Mouse (Mus musculus) spleen, adult 2 months (tissue): Measurements from ENCODE around the gene Mid1. TPM values are rescaled to one million over a fixed set of nuclear protein-coding genes. Genes with fewer than 3 reads are reported as not detected.
"Not testable (repeated sequence)": the region's sequence is repeated elsewhere in the genome, so short reads cannot be mapped to it uniquely, and the experiment has no call there.

ENCODE experiments used
- DNase-seq, 2 experiments: peaks; one replicate each; pipeline versions ENCODE4 v3.0.0 to v3.0.0-alpha.2; 2012 to 2021; ENCODE audit warnings: low spot score in 2 of 2, low read depth in 1 of 2
- H3K27ac ChIP-seq: fragments of 200-500 bp; 2 replicates; pipeline ENCODE4 v1.5.1; 2012; ENCODE audit warnings: low read length, inconsistent platforms; ENCODE audit not compliant: insufficient read depth
- H3K27me3 ChIP-seq: fragments of 200-500 bp; 2 replicates; pipeline ENCODE4 v1.6.1; 2012; ENCODE audit warnings: mild to moderate bottlenecking, moderate library complexity, low read length, inconsistent platforms; ENCODE audit not compliant: control insufficient read depth, insufficient read depth
- H3K36me3 ChIP-seq: fragments of 200-500 bp; 2 replicates; pipeline ENCODE4 v1.6.1; 2012; ENCODE audit warnings: mild to moderate bottlenecking, low read length, inconsistent platforms; ENCODE audit not compliant: control insufficient read depth, insufficient read depth
- H3K4me1 ChIP-seq: fragments of 200-500 bp; 2 replicates; pipeline ENCODE4 v1.6.1; 2011; ENCODE audit warnings: inconsistent platforms; ENCODE audit not compliant: control insufficient read depth, insufficient read depth, insufficient read length
- H3K4me3 ChIP-seq: fragments of 200-500 bp; 2 replicates; pipeline ENCODE4 v1.5.1; 2011; ENCODE audit warnings: mild to moderate bottlenecking, inconsistent platforms; ENCODE audit not compliant: insufficient read depth, insufficient read length; ENCODE audit errors: extremely low read depth
- WGBS: fragments of 180-500 bp; shearing (Covaris S2); methylation state at CpG from one replicate; pipeline ENCODE4 v1.1.7; 2018; 5-methylcytosine and 5-hydroxymethylcytosine counted together
- polyA plus RNA-seq: library from polyadenylated mRNA; depleted of rRNA; stranded (reverse); fragments of >200 nt; gene quantifications from 2 replicates; pipeline ENCODE4 v1.2.3, GENCODE M21; 2012

Gene Mid1
- polyA plus RNA-seq, 1 experiment, result 4.1 TPM

- DNase-seq, result peak in 1 of 2 experiments; percentile 21
Measured at GRCm38 (mm10) chrX:169972131-169972530, 287.1 kb downstream of the Mid1 start.

GRCm38 (mm10) chrX:169972791-169973494 is 287.9 kb downstream of the Mid1 start:
- DNase-seq, result peak; percentile 59 to 92
- WGBS, result 62% methylated on average over 6 of the region's 6 CpGs
- H3K4me1 ChIP-seq, H3K36me3 ChIP-seq, H3K4me3 ChIP-seq, H3K27me3 ChIP-seq, H3K27ac ChIP-seq: not testable (repeated sequence)

More at GRCm38 (mm10) chrX:169972131-169972530, 287.1 kb downstream of the Mid1 start:
- H3K27ac ChIP-seq, H3K27me3 ChIP-seq, H3K36me3 ChIP-seq, H3K4me3 ChIP-seq, H3K4me1 ChIP-seq: not testable (repeated sequence)
- WGBS, result 88% methylated on average over 2 of the region's 2 CpGs

GRCm38 (mm10) chrX:169973806-169974205 is 288.8 kb downstream of the Mid1 start:
- not testable (repeated sequence) for H3K36me3 ChIP-seq, H3K4me3 ChIP-seq, H3K27ac ChIP-seq, H3K27me3 ChIP-seq, H3K4me1 ChIP-seq
- 65% methylated on average over 3 of the region's 3 CpGs for WGBS
- peak; percentile 3 to 25 for DNase-seq

- H3K36me3 ChIP-seq, H3K27me3 ChIP-seq, H3K27ac ChIP-seq, H3K4me1 ChIP-seq, H3K4me3 ChIP-seq: not testable (repeated sequence)
- 70% methylated on average over 4 of the region's 4 CpGs for WGBS
- DNase-seq, result peak; percentile 4 to 12
Measured at GRCm38 (mm10) chrX:169974456-169974855, 289.5 kb downstream of the Mid1 start.

- H3K27ac ChIP-seq, H3K27me3 ChIP-seq, H3K4me1 ChIP-seq, H3K36me3 ChIP-seq, H3K4me3 ChIP-seq: not testable (repeated sequence)
- peak in 1 of 2 experiments; percentile 21 for DNase-seq
- 83% methylated on average over 6 of the region's 6 CpGs for WGBS
Measured at GRCm38 (mm10) chrX:169974974-169975373, 290.0 kb downstream of the Mid1 start.

GRCm38 (mm10) chrX:169975681-169976131 is 290.7 kb downstream of the Mid1 start:
- H3K4me1 ChIP-seq, H3K27me3 ChIP-seq, H3K36me3 ChIP-seq, H3K4me3 ChIP-seq, H3K27ac ChIP-seq: not testable (repeated sequence)
- peak; percentile 4 to 57 for DNase-seq
- WGBS, result 55% methylated on average over 3 of the region's 3 CpGs

GRCm38 (mm10) chrX:169976340-169976739 is 291.3 kb downstream of the Mid1 start:
- H3K27me3 ChIP-seq, H3K4me1 ChIP-seq, H3K4me3 ChIP-seq, H3K36me3 ChIP-seq, DNase-seq, H3K27ac ChIP-seq: not testable (repeated sequence)
- 67% methylated on average over 5 of the region's 5 CpGs for WGBS

GRCm38 (mm10) chrX:169977856-169978435 is 292.9 kb downstream of the Mid1 start:
- not testable (repeated sequence) for H3K4me3 ChIP-seq, H3K27me3 ChIP-seq, H3K27ac ChIP-seq, H3K4me1 ChIP-seq, H3K36me3 ChIP-seq
- peak in 1 of 2 experiments; percentile 30 for DNase-seq
- WGBS, result 93% methylated on average over 7 of the region's 7 CpGs

- peak; percentile 69 to 73 for DNase-seq
- 51% methylated on average over 29 of the region's 29 CpGs for WGBS
- not testable (repeated sequence) for H3K36me3 ChIP-seq, H3K27me3 ChIP-seq, H3K4me1 ChIP-seq
- Histone ChIP-seq H3K27ac (peak overlapping the region; percentile 25), H3K4me3 (peak overlapping the region; percentile 11; the same call in 1 of the 2 replicates)
Measured at GRCm38 (mm10) chrX:169978436-169979381, 293.7 kb downstream of the Mid1 start.

GRCm38 (mm10) chrX:169979461-169980202 is 294.6 kb downstream of the Mid1 start:
- not testable (repeated sequence) for H3K36me3 ChIP-seq, H3K27me3 ChIP-seq, H3K27ac ChIP-seq, H3K4me1 ChIP-seq
- peak in 1 of 2 experiments; percentile 36 for DNase-seq
- WGBS, result 82% methylated on average over 20 of the region's 20 CpGs
- H3K4me3 ChIP-seq, result peak overlapping the region; percentile 3; the same call in 1 of the 2 replicates
